Mouse (Mus musculus) E14TG2a.4 (cell line): Measurements from ENCODE around the gene Nkrf.
A peak's percentile ranks its signal among the peaks of the same experiment; 100 is the strongest.
"Not testable (repeated sequence)": the region's sequence is repeated elsewhere in the genome, so short reads cannot be mapped to it uniquely, and the experiment has no call there.

Experiments
- H3K27me3 ChIP-seq: 2 replicates; pipeline ENCODE4 v1.6.1; 2014; ENCODE audit warnings: low read length, control low read depth; ENCODE audit not compliant: insufficient read depth
- H3K36me3 ChIP-seq: 2 replicates; pipeline ENCODE4 v1.6.1; 2014; ENCODE audit warnings: low read length, control low read depth; ENCODE audit not compliant: insufficient read depth
- H3K4me1 ChIP-seq: replicated peaks from 2 replicates; pipeline ENCODE4 v1.6.1; 2014; ENCODE audit warnings: low read depth, low read length, control low read depth
- H3K4me3 ChIP-seq: replicated peaks from 2 replicates; pipeline ENCODE4 v1.5.1; 2014; ENCODE audit warnings: mild to moderate bottlenecking, low read length
- H3K9me3 ChIP-seq: 2 replicates; pipeline ENCODE4 v1.6.1; 2014; ENCODE audit warnings: low read length, control low read depth
- CTCF ChIP-seq: conservative IDR thresholded peaks from 2 replicates; pipeline ENCODE4 v1.5.1; 2014; ENCODE audit warnings: low read length
- NANOG ChIP-seq: IDR thresholded peaks from 2 replicates; pipeline ENCODE4 v1.6.1; 2014; ENCODE audit warnings: borderline replicate concordance, low read length, mixed read lengths
- POU5F1 ChIP-seq: IDR thresholded peaks from 2 replicates; pipeline ENCODE4 v1.6.1; 2014; ENCODE audit warnings: low read length, borderline replicate concordance

Gene Nkrf

DNA sequence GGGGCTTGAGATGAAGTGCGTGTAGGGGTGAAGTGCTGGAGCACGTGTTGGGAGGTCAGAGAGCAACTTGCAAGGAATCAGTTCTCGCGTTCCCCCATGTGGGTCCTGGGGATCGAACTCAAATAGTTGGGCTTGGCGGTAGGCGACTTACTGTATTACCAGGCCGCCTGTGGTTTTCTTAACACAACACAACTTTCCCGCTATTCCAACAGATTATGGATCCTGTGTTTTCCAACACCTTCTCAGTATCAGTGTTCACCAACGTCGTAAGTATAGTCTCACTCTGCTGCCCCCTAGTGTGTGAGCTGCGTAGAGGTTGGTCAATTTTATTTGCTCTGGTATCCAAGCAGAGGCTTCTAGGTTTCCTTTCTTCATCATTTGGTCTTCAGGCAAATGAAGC is 8.6 kb upstream of the Nkrf start:
- Histone ChIP-seq H3K36me3 (no peaks in the 10 kb centered on the region), H3K4me1 (0 out of 2 replicates have a peak, but pooled peaks cover 4% of the 10 kb centered on the region), H3K4me3 (no peak overlapping the region), H3K9me3 (no peaks in the 10 kb centered on the region), H3K27me3 (no peaks in the 10 kb centered on the region)
- peak; percentile 55 for TF ChIP-seq CTCF
- no peak for TF ChIP-seq NANOG

DNA sequence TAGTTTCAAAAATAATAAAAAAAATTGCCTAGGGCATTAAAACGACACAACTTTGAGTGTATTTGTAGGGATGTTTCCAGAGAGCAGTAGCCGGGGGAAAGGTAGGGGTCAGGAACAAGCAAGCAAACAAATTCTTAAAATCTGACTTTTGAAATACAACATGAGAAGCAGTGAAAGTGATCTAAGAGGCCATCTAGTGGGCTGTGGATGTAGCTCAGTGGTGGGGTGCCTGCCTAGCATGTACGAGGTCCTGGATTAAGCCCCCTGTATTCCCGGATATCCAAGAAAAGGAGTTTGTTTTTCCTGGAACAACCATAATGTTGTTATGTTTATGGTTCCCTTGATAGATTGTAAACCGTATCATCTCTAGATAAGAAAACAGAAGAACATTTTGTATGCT is 3.8 kb upstream of the Nkrf start:
- no peaks in the 10 kb centered on the region for H3K27me3 ChIP-seq
- no peak overlapping the region for H3K4me3 ChIP-seq
- no peak for TF ChIP-seq CTCF
- TF ChIP-seq POU5F1, result no peak
- TF ChIP-seq NANOG, result no peak
- H3K9me3 ChIP-seq, result no peaks in the 10 kb centered on the region
- H3K36me3 ChIP-seq, result no peaks in the 10 kb centered on the region
- H3K4me1 ChIP-seq, result peaks cover 9% of the 10 kb centered on the region

DNA sequence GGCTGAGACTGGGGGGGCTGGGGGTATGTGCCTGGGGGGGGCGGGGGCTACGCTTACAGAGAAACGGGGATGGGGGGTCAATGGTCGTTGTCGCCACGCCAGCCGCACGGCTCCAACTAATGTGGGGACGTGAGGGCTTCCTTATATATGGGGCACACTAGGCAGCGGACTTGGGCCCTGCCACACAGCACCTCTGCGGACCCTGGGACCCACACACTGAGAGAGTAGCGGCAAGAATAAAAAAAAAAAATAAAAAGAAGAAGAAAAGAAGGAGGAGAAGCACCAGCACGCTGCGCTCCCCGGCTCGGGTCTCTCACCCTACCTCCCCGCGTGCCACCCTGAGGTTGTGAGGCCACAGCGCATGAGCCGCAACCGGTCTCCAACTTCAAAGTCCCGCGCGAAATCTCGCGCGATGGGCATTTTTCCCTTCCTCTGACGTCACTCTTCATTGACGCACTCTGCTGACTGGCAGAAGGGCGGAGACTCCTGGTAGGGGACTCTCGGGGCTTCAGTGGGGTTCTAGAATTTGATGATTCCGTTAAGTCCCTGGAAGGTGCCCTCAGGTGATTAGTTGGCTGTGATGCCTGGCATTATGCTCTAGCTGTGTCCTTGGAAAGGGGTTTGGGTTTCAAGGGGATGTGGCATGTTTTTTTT is 543 bp upstream of the Nkrf start:
- Histone ChIP-seq H3K36me3 (0 out of 2 replicates have a peak, but pooled peaks cover 5% of the 10 kb centered on the region), H3K4me1 (peaks cover 12% of the 10 kb centered on the region), H3K27me3 (no peaks in the 10 kb centered on the region), H3K9me3 (no peaks in the 10 kb centered on the region), H3K4me3 (peak overlapping the region; percentile 83)
- TF ChIP-seq CTCF (no peak), NANOG (no peak), POU5F1 (no peak)

DNA sequence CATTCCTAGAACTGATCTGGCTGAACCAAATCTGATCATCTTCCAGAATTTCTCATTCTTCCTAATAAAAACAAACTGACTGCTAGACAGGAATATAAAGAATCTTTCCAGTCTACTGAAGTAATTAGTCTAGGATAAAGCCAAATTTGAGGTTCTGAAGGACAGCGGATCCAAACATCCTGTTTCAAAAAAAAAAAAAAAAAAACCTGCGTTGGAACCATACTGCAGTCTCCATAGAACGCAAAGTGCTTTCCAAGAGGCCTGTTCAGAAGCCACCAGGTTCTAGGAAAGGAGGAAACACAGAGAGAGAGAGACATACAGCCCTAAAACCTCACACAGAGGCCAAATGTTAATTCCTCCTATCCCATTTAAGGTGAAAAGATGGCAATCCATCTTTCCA is 1.0 kb downstream of the Nkrf start:
- H3K27me3 ChIP-seq, result no peaks in the 10 kb centered on the region
- no peaks in the 10 kb centered on the region for H3K9me3 ChIP-seq
- H3K4me3 ChIP-seq, result peak overlapping the region; percentile 83
- TF ChIP-seq POU5F1, result no peak
- no peak for TF ChIP-seq NANOG
- no peak for TF ChIP-seq CTCF
- 0 out of 2 replicates have a peak, but pooled peaks cover 5% of the 10 kb centered on the region for H3K36me3 ChIP-seq
- H3K4me1 ChIP-seq, result peaks cover 12% of the 10 kb centered on the region

DNA sequence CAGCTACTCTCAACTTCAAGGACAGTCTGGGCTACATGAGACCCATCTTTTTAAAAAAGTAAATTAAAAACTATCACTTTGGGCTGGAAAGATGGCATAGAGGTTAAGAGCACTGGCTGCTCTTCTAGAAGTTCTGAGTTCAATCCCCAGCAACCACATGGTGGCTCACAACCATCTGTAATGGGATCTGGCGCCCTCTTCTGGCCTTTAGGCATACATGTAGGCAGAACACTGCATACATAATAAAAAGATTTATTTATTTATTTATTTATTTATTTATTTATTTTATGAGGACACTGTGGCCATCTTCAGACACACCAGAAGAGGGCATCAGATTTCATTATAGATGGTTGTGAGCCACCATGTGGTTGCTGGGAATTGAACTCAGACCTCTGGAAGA is 3.8 kb downstream of the Nkrf start:
- H3K4me3 ChIP-seq, H3K4me1 ChIP-seq, H3K36me3 ChIP-seq, H3K9me3 ChIP-seq, H3K27me3 ChIP-seq: not testable (repeated sequence)
- TF ChIP-seq CTCF, result 0 out of 2 replicates have a peak, but pooled peaks have one; percentile 22

DNA sequence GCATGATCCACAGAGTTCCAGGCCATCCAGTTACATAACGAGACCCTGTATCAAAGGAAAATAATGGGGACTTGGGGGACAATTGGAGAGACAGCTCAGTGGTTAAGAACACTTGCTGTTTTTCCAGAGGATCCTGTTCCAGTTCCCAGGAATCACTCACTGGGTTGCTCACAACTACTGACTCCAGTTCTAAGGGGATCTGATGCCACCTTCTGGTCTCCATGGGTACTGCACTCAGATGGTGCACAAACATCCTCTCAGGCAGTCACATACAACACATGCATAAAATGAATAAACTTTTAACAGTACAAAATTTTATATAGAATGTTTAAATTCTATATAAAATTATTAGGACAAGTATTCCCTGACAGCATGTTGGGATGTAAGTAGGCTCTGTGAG is 18.0 kb downstream of the Nkrf start:
- peak; percentile 56 for TF ChIP-seq CTCF
- TF ChIP-seq POU5F1, result no peak
- Histone ChIP-seq H3K9me3 (no peaks in the 10 kb centered on the region), H3K36me3 (peaks cover 59% of the 10 kb centered on the region), H3K4me3 (no peak overlapping the region), H3K4me1 (0 out of 2 replicates have a peak, but pooled peaks cover 2% of the 10 kb centered on the region), H3K27me3 (no peaks in the 10 kb centered on the region)

DNA sequence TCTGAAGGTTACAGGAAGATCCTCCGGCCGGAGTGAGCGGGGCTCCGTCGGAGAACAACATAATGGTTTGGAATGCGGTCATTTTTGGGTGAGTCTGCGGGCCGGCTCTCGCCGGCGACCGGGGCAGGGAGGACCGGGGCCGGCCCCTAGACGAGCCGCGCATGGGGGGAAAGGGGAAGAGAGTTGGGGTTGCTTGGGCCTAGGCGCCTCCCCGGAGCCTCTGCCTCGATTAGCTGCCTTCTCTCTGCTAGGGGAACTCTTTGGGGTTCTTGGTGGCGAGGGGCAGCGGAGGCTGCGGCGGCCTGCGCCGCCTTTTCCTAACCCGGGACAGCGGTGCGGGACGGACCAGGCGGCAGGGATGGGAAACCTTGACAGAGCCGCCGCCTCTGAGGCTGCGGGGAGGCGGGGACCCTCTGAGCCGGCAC is 28.0 kb downstream of the Nkrf start:
- Histone ChIP-seq H3K4me3 (peak overlapping the region; percentile 87), H3K9me3 (no peaks in the 10 kb centered on the region), H3K27me3 (no peaks in the 10 kb centered on the region), H3K4me1 (peaks cover 16% of the 10 kb centered on the region; the same call in 1 of the 2 replicates), H3K36me3 (peaks cover 25% of the 10 kb centered on the region)
- TF ChIP-seq NANOG (no peak), CTCF (no peak), POU5F1 (no peak)

DNA sequence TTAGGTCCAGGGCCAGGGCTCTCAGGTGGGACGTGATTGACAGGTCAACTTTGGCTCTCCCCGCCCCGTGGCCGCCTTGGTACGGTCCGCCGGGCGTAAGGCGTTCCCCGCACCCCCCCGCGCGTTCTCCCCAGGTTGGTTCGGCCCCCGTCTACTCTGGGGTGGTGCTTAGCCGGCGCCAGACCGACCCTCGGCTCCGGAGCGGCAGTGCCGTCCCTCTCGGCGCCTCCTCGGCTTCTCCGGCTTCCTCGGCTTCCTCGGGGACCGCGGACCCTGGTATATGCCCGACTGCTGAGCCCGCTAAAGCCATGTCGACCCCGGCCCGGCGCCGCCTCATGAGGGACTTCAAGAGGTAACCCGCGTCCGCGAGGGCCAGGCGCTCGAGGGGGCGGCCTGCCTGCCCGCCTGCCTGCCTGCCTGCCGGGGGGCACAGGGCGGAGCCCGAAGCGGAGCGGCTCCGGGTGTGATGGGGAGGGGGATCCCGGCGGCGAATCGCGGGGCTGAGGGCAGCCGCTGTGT is 28.5 kb downstream of the Nkrf start:
- peaks cover 14% of the 10 kb centered on the region; the same call in 1 of the 2 replicates for H3K4me1 ChIP-seq
- H3K9me3 ChIP-seq, result no peaks in the 10 kb centered on the region
- H3K36me3 ChIP-seq, result peaks cover 20% of the 10 kb centered on the region
- no peak for TF ChIP-seq NANOG
- TF ChIP-seq POU5F1, result no peak
- no peak for TF ChIP-seq CTCF
- no peaks in the 10 kb centered on the region for H3K27me3 ChIP-seq
- H3K4me3 ChIP-seq, result peak overlapping the region; percentile 87

DNA sequence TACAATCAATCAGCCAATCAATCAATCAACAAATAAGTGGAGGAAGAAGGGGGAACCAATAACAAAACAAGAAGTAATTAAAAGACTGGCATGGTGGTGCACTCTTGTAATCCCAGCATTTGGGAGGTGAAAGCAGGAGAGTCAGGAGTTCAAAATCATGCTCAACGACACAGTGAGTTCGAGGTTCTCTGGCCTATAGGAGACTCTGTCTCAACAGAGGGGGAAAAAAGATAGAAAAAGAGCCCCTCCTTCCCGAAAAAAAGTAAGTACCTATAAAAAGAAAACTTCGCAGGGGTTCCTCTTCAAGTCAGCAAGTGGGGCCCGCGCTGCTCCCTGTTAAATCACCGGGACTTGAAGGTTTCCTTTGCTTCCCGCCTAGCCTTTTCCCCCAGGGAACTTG is 28.9 kb downstream of the Nkrf start, which contains the start of the genes Ube2a and C330007P06Rik:
Gene Ube2a, plus strand, starts transcription at position 136 of the 400 bp plus-strand sequence.
Gene C330007P06Rik, minus strand, starts transcription at position 347 of the 400 bp plus-strand sequence.
- Histone ChIP-seq H3K36me3 (peaks cover 16% of the 10 kb centered on the region), H3K27me3 (no peaks in the 10 kb centered on the region), H3K4me1 (peaks cover 14% of the 10 kb centered on the region; the same call in 1 of the 2 replicates), H3K4me3 (peak within 1 kb of the TSS; percentile 87), H3K9me3 (no peaks in the 10 kb centered on the region)
- TF ChIP-seq NANOG, result no peak
- TF ChIP-seq POU5F1, result no peak
- TF ChIP-seq CTCF, result no peak
